Mouse (Mus musculus) lung, adult 2 months (tissue): ENCODE data around the gene Fmnl2. TPM values are rescaled to one million over a fixed set of nuclear protein-coding genes. Genes with fewer than 3 reads are reported as not detected.

Experiments used
- DNase-seq: peaks from one replicate; pipeline ENCODE4 v3.0.0; 2022
- H3K4me1 ChIP-seq: fragments of 200-500 bp; 2 replicates; pipeline ENCODE4 v1.6.1; 2011; ENCODE audit warnings: low read length; ENCODE audit not compliant: control insufficient read depth, insufficient read depth
- H3K4me3 ChIP-seq: fragments of 200-500 bp; replicated peaks from 2 replicates; pipeline ENCODE3; 2011; ENCODE audit warnings: low read depth, mild to moderate bottlenecking, control low read depth, low read length; ENCODE audit errors: extremely low read depth
- CTCF ChIP-seq: fragments of 200-500 bp; IDR thresholded peaks from 2 replicates; pipeline ENCODE4 v1.5.1; 2011; ENCODE audit warnings: mild to moderate bottlenecking, low read length, control low read depth; ENCODE audit not compliant: insufficient read depth
- POLR2A ChIP-seq: fragments of 200-500 bp; IDR thresholded peaks from 2 replicates; pipeline ENCODE4 v1.6.1; 2011; ENCODE audit warnings: low read depth, mild to moderate bottlenecking, control low read depth, low read length, borderline replicate concordance; ENCODE audit errors: extremely low read depth
- WGBS: fragments of 180-500 bp; shearing (Covaris S2); methylation state at CpG from one replicate; pipeline ENCODE4 v1.1.7; 2018; 5-methylcytosine and 5-hydroxymethylcytosine counted together
- polyA plus RNA-seq: library from polyadenylated mRNA; depleted of rRNA; stranded (reverse); fragments of >200 nt; gene quantifications from 2 replicates; pipeline ENCODE4 v1.2.3, GENCODE M21; 2012

Fmnl2 gene
- polyA plus RNA-seq, 1 experiment, result 4.8 TPM

GRCm38 (mm10) chr2:53079693-53080286, 222.1 kb downstream of the Fmnl2 start:
- Histone ChIP-seq H3K4me1 (no peaks in the 10 kb centered on the region), H3K4me3 (no peak overlapping the region)
- WGBS, result 79% methylated on average over 2 of the region's 2 CpGs
- TF ChIP-seq POLR2A (no peak), CTCF (no peak)
- no peak for DNase-seq

GRCm38 (mm10) chr2:53082045-53082444, 224.4 kb downstream of the Fmnl2 start:
- DNase-seq, result no peak
- 94% methylated on average over 4 of the region's 4 CpGs for WGBS
- TF ChIP-seq CTCF, result no peak
- TF ChIP-seq POLR2A, result no peak
- Histone ChIP-seq H3K4me3 (no peak overlapping the region), H3K4me1 (no peaks in the 10 kb centered on the region)

GRCm38 (mm10) chr2:53082501-53082900, 224.8 kb downstream of the Fmnl2 start:
- H3K4me1 ChIP-seq, result no peaks in the 10 kb centered on the region
- no peak for DNase-seq

GRCm38 (mm10) chr2:53083241-53083640, 225.6 kb downstream of the Fmnl2 start:
- TF ChIP-seq CTCF, result peak; percentile 31; the same call in 1 of the 2 replicates
- TF ChIP-seq POLR2A, result no peak
- Histone ChIP-seq H3K4me1 (no peaks in the 10 kb centered on the region), H3K4me3 (no peak overlapping the region)
- 11% methylated on average over 1 of the region's 1 CpGs for WGBS
- no peak for DNase-seq

More at GRCm38 (mm10) chr2:53082501-53082900, 224.8 kb downstream of the Fmnl2 start:
- no peak overlapping the region for H3K4me3 ChIP-seq
- 89% methylated on average over 5 of the region's 5 CpGs for WGBS
- TF ChIP-seq CTCF, result no peak
- TF ChIP-seq POLR2A, result no peak

GRCm38 (mm10) chr2:53085617-53086202, 228.1 kb downstream of the Fmnl2 start:
- no peak for TF ChIP-seq POLR2A
- TF ChIP-seq CTCF, result 0 out of 2 replicates have a peak, but pooled peaks have one; percentile 13
- no peak overlapping the region for H3K4me3 ChIP-seq
- H3K4me1 ChIP-seq, result no peaks in the 10 kb centered on the region
- 35% methylated on average over 9 of the region's 9 CpGs for WGBS
- peak; percentile 38 for DNase-seq

- 77% methylated on average over 3 of the region's 3 CpGs for WGBS
- H3K4me1 ChIP-seq, result no peaks in the 10 kb centered on the region
- DNase-seq, result no peak
- H3K4me3 ChIP-seq, result no peak overlapping the region
- TF ChIP-seq CTCF, result no peak
- no peak for TF ChIP-seq POLR2A
Observed at GRCm38 (mm10) chr2:53088744-53089143, 231.1 kb downstream of the Fmnl2 start.

GRCm38 (mm10) chr2:53095031-53095430, 237.4 kb downstream of the Fmnl2 start:
- no peak for DNase-seq
- no peak overlapping the region for H3K4me3 ChIP-seq
- WGBS, result 75% methylated on average over 9 of the region's 9 CpGs
- no peaks in the 10 kb centered on the region for H3K4me1 ChIP-seq
- TF ChIP-seq POLR2A (no peak), CTCF (no peak)

GRCm38 (mm10) chr2:53095489-53095888, 237.8 kb downstream of the Fmnl2 start:
- DNase-seq, result no peak
- H3K4me3 ChIP-seq, result no peak overlapping the region
- H3K4me1 ChIP-seq, result no peaks in the 10 kb centered on the region
- WGBS, result 87% methylated on average over 3 of the region's 3 CpGs
- TF ChIP-seq POLR2A (no peak), CTCF (no peak)

GRCm38 (mm10) chr2:53100093-53100492, 242.4 kb downstream of the Fmnl2 start:
- Histone ChIP-seq H3K4me3 (no peak overlapping the region), H3K4me1 (no peaks in the 10 kb centered on the region)
- DNase-seq, result no peak
- TF ChIP-seq POLR2A (no peak), CTCF (no peak)
- WGBS, result 62% methylated on average over 2 of the region's 2 CpGs

GRCm38 (mm10) chr2:53101885-53102740, 244.5 kb downstream of the Fmnl2 start:
- no peaks in the 10 kb centered on the region for H3K4me1 ChIP-seq
- no peak for TF ChIP-seq CTCF
- no peak for TF ChIP-seq POLR2A
- WGBS, result 88% methylated on average over 11 of the region's 11 CpGs
- DNase-seq, result no peak
- H3K4me3 ChIP-seq, result no peak overlapping the region
